Mouse (Mus musculus) midbrain, embryonic 11.5 days (tissue): Measurements from ENCODE around the gene Zfp971. TPM values are rescaled to one million over a fixed set of nuclear protein-coding genes. Genes with fewer than 3 reads are reported as not detected.
"Not testable (repeated sequence)": the region's sequence is repeated elsewhere in the genome, so short reads cannot be mapped to it uniquely, and the experiment has no call there.

ENCODE experiments used
- ATAC-seq: fragments of 200-750 bp; cut with Nextera tagmentation; 2 replicates; pipeline ENCODE4 v1.8.0; 2017; ENCODE audit warnings: moderate TSS enrichment, moderate library complexity; ENCODE audit not compliant: low FRiP score
- DNase-seq: peaks from one replicate; pipeline ENCODE4 v3.0.0; 2015; ENCODE audit warnings: low spot score; ENCODE audit errors: missing footprints
- H3K27ac ChIP-seq: fragments of 300-500 bp; sonication (generic); 2 replicates; pipeline ENCODE4 v1.5.1; 2014; ENCODE audit warnings: low read depth, low read length
- H3K27me3 ChIP-seq: fragments of 300-500 bp; sonication (generic); 2 replicates; pipeline ENCODE4 v1.6.1; 2014; ENCODE audit warnings: mild to moderate bottlenecking, low read length, moderate library complexity, mixed read lengths; ENCODE audit not compliant: control insufficient read depth, insufficient read depth
- H3K36me3 ChIP-seq: fragments of 300-500 bp; sonication (generic); 2 replicates; pipeline ENCODE4 v1.6.1; 2014; ENCODE audit warnings: mild to moderate bottlenecking, low read length, moderate library complexity, mixed read lengths; ENCODE audit not compliant: control insufficient read depth, insufficient read depth
- H3K4me1 ChIP-seq: fragments of 300-500 bp; sonication (generic); 2 replicates; pipeline ENCODE4 v1.6.1; 2014; ENCODE audit warnings: low read length; ENCODE audit not compliant: control insufficient read depth, insufficient read depth
- H3K4me2 ChIP-seq: fragments of 300-500 bp; sonication (generic); 2 replicates; pipeline ENCODE4 v1.6.1; 2014; ENCODE audit warnings: mild to moderate bottlenecking, moderate library complexity
- H3K4me3 ChIP-seq: fragments of 300-500 bp; sonication (generic); 2 replicates; pipeline ENCODE4 v1.5.1; 2014; ENCODE audit warnings: low read depth, low read length
- H3K9ac ChIP-seq: fragments of 300-500 bp; sonication (generic); 2 replicates; pipeline ENCODE4 v1.6.1; 2014; ENCODE audit warnings: low read length
- H3K9me3 ChIP-seq: fragments of 300-500 bp; sonication (generic); 2 replicates; pipeline ENCODE4 v1.6.1; 2016; ENCODE audit warnings: low read length; ENCODE audit not compliant: control insufficient read depth
- WGBS: fragments of 180-500 bp; shearing (Covaris S2); extraction: QIAGEN DNeasy Blood & Tissue Kit; methylation state at CpG from one replicate; pipeline ENCODE4 v1.1.7; 2014; 5-methylcytosine and 5-hydroxymethylcytosine counted together
- polyA plus RNA-seq: library from polyadenylated mRNA; unstranded; fragments of >200 nt; fragmentation: Nextera tagmentation; extraction: Ambion mirVana; gene quantifications from 2 replicates; pipeline ENCODE4 v1.2.1, GENCODE M21; 2014

Gene Zfp971
- polyA plus RNA-seq: 14.6 and 15.0 TPM in 2 replicates

GRCm38 (mm10) chr2:178023011-178023611 is at the start of gene Zfp971:
Gene Zfp971, plus strand, starts transcription at chr2:178023284.
- H3K4me3 ChIP-seq: peak within 1 kb of the TSS; percentile 51
- H3K36me3 ChIP-seq, H3K9me3 ChIP-seq, H3K4me1 ChIP-seq, ATAC-seq, H3K27ac ChIP-seq, H3K27me3 ChIP-seq: not testable (repeated sequence)
- DNase-seq: peak; percentile 90
- WGBS: 7% methylated on average over 12 of the region's 15 CpGs
- peak within 1 kb of the TSS; percentile 50 for H3K4me2 ChIP-seq
- peak within 1 kb of the TSS; percentile 55 for H3K9ac ChIP-seq

- not testable (repeated sequence) for H3K36me3 ChIP-seq, H3K9me3 ChIP-seq, DNase-seq, H3K27me3 ChIP-seq, H3K27ac ChIP-seq, H3K4me3 ChIP-seq, H3K4me1 ChIP-seq, ATAC-seq, H3K9ac ChIP-seq, H3K4me2 ChIP-seq
- WGBS: 80% methylated on average over 6 of the region's 7 CpGs
Measured at GRCm38 (mm10) chr2:177974814-177975213, 48.3 kb upstream of the Zfp971 start.

DNA sequence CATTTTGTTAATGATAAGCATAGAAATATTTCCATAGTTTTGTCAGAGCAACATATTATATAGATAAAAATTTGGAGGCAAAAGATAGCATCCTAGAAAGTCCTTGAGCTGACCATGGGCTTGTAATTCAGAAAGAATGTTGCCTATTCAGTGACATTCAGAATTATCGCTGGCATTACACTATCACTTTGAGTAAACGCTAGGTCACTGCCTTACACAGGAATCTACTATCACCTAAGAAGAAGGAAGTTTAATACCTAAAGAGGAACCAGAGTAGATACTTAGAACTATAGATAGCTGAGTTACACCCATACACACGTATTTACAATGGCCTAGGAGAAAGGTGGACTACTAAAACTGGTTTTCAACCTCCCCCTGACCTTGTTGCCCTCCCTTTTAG is 3.6 kb upstream of the Zfp971 start:
- not testable (repeated sequence) for H3K27ac ChIP-seq, H3K4me1 ChIP-seq, H3K9ac ChIP-seq, H3K36me3 ChIP-seq, H3K4me3 ChIP-seq, H3K27me3 ChIP-seq, H3K4me2 ChIP-seq, DNase-seq, H3K9me3 ChIP-seq, ATAC-seq
- 72% methylated on average over 3 of the region's 3 CpGs for WGBS

GRCm38 (mm10) chr2:178020773-178021172 is 2.3 kb upstream of the Zfp971 start:
- not testable (repeated sequence) for H3K27ac ChIP-seq, ATAC-seq, H3K36me3 ChIP-seq, H3K9ac ChIP-seq, H3K4me1 ChIP-seq, H3K9me3 ChIP-seq, H3K4me2 ChIP-seq, H3K27me3 ChIP-seq, H3K4me3 ChIP-seq, DNase-seq
- 84% methylated on average over 8 of the region's 8 CpGs for WGBS

- DNase-seq, H3K4me1 ChIP-seq, H3K27ac ChIP-seq, ATAC-seq, H3K27me3 ChIP-seq, H3K36me3 ChIP-seq, H3K9me3 ChIP-seq: not testable (repeated sequence)
- Histone ChIP-seq H3K4me3 (peak overlapping the region; percentile 51), H3K4me2 (peak overlapping the region; percentile 50), H3K9ac (peak overlapping the region; percentile 55)
- WGBS: 22% methylated on average over 2 of the region's 2 CpGs
Measured at GRCm38 (mm10) chr2:178023861-178024260, 777 bp downstream of the Zfp971 start.

DNA sequence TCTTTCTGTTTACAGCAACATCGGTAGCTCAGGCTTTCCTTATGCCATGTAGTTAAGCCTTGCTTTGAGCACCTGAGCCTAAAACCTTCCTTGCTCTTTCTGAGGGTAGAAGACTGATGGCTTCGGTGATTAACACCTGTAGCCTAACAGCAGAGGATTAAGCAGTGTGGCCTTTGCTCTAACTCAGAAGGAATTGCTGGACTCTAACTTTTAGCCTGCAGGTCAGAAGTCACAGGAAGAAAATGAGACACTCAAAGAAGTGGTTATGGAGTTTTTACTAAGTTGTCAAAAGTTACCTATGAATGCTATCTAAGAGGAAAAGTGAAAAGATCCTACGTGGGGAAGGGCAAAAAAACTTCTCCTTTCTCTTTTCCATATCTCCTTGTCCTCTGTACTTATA is 4.5 kb downstream of the Zfp971 start:
- not testable (repeated sequence) for H3K4me2 ChIP-seq, H3K36me3 ChIP-seq, DNase-seq, H3K9me3 ChIP-seq, H3K9ac ChIP-seq, H3K4me3 ChIP-seq, H3K27me3 ChIP-seq, ATAC-seq, H3K4me1 ChIP-seq, H3K27ac ChIP-seq
- 90% methylated on average over 2 of the region's 3 CpGs for WGBS

DNA sequence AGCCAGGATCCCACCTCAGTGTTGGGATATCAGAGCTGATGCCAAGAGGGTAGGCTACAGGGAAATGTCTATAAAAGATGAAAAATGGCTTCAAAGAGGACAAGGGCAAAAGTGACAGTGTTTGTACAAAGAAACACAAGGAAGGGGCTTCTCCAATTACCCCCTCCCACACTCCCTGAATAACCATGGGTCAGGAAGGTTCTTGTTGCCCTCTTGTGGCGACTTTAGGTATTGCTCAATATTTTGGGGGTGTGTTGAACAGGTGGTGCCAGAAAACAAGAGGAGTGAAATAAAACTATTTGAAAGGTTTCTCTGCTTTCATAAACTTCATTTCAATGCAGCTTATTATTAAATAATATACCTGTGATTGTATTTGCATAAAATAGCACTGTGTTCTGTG is 35.1 kb downstream of the Zfp971 start:
- no peaks in the 10 kb centered on the region for H3K4me1 ChIP-seq
- H3K36me3 ChIP-seq: no peaks in the 10 kb centered on the region
- no peak overlapping the region for H3K9ac ChIP-seq
- DNase-seq (peak; percentile 92), ATAC-seq (peak; percentile 57; the same call in 1 of the 2 replicates)
- no peak overlapping the region for H3K4me3 ChIP-seq
- H3K27ac ChIP-seq: no peak overlapping the region
- H3K27me3 ChIP-seq: no peaks in the 10 kb centered on the region
- 9% methylated on average over 1 of the region's 1 CpGs for WGBS
- no peaks in the 10 kb centered on the region for H3K9me3 ChIP-seq
- H3K4me2 ChIP-seq: no peak overlapping the region

- not testable (repeated sequence) for H3K4me1 ChIP-seq, H3K9ac ChIP-seq, H3K36me3 ChIP-seq, H3K27me3 ChIP-seq, H3K9me3 ChIP-seq, DNase-seq, ATAC-seq, H3K27ac ChIP-seq
- WGBS: 0% methylated on average over 2 of the region's 14 CpGs
- Histone ChIP-seq H3K4me2 (peak within 1 kb of the TSS; percentile 38; the same call in 1 of the 2 replicates), H3K4me3 (peak within 1 kb of the TSS; percentile 34)
Measured at GRCm38 (mm10) chr2:178078166-178078717, 55.2 kb downstream of the Zfp971 start, which contains the start of gene Zfp931. Gene Zfp931, minus strand, starts transcription at chr2:178078476.
